Mouse (Mus musculus): ENCODE results near the gene Aph1c. TPM values are rescaled to one million over a fixed set of nuclear protein-coding genes. Genes with fewer than 3 reads are reported as not detected.

The Aph1c gene
- 0.59 and 0.76 TPM in 2 replicates for polyA plus RNA-seq (2012; rRNA removed)

GRCm38 (mm10) chr9:66834318-66835096 is at the start of gene Aph1c:
Gene Aph1c (minus strand): TSS chr9:66834726.

GRCm38 (mm10) chr9:66796739-66797138 is 37.8 kb downstream of the Aph1c start, which contains the start of gene Gm10647:
Gene Gm10647 (plus strand): TSS chr9:66797039.

GRCm38 (mm10) chr9:66795464-66796324 is 38.8 kb downstream of the Aph1c start, which contains the start of gene Aph1b:
Gene Aph1b (minus strand): TSS chr9:66795490.

Other genes starting within 250 kb of the Aph1c start
- gene Usp3, start 241.6 kb downstream of the Aph1c start, polyA plus RNA-seq (2012; rRNA removed), result 6.0 and 6.1 TPM in 2 replicates
- 0.16 and 0.32 TPM in 2 replicates for gene Car12, start 121.0 kb downstream of the Aph1c start, polyA plus RNA-seq (2012; rRNA removed)
- gene Aph1b, start 39.2 kb downstream of the Aph1c start, polyA plus RNA-seq (2012; rRNA removed), result 0.51 and 0.63 TPM in 2 replicates
- gene Gm10647, start 37.7 kb downstream of the Aph1c start, polyA plus RNA-seq (2012; rRNA removed), result 0.05 and 0.07 TPM in 2 replicates
- gene Rab8b, start 85.0 kb upstream of the Aph1c start, polyA plus RNA-seq (2012; rRNA removed), result 20.0 and 24.7 TPM in 2 replicates
- 272 and 290 TPM in 2 replicates for gene Rps27l, start 111.4 kb upstream of the Aph1c start, polyA plus RNA-seq (2012; rRNA removed)
- gene Lactb, start 140.8 kb upstream of the Aph1c start, polyA plus RNA-seq (2012; rRNA removed), result 6.1 and 6.5 TPM in 2 replicates
- 97.8 and 109 TPM in 2 replicates for gene Tpm1, start 214.7 kb upstream of the Aph1c start, polyA plus RNA-seq (2012; rRNA removed)